Mouse (Mus musculus): ENCODE data around the gene Gna15. TPM values are rescaled to one million over a fixed set of nuclear protein-coding genes. Genes with fewer than 3 reads are reported as not detected.

The Gna15 gene
- polyA plus RNA-seq, 1 experiment from 2014 or later: 3.6 TPM

- Histone ChIP-seq H3K4me1 (ENCODE audit: control insufficient read depth, insufficient read depth, low read length) (0 out of 2 replicates have a peak, but pooled peaks cover 9% of the 10 kb centered on the region), H3K4me2 (replicated peaks; ENCODE audit: low read depth, low read length) (no peak overlapping the region), H3K9ac (replicated peaks; ENCODE audit: low read depth, low read length) (no peak overlapping the region), H3K27me3 (ENCODE audit: control insufficient read depth, insufficient read depth, low read length) (no peaks in the 10 kb centered on the region), H3K36me3 (ENCODE audit: control insufficient read depth, insufficient read depth, low read length) (peaks cover 10% of the 10 kb centered on the region), H3K4me3 (ENCODE audit: low read depth, low read length) (no peak overlapping the region), H3K27ac (ENCODE audit: low read length) (peak overlapping the region; percentile 39; the same call in 1 of the 2 replicates), H3K9me3 (ENCODE audit: control insufficient read depth, low read depth, low read length) (no peaks in the 10 kb centered on the region)
- 54% methylated on average over 12 of the region's 13 CpGs for WGBS
- peak; percentile 15; the same call in 1 of the 2 replicates for ATAC-seq (ENCODE audit: insufficient number of reproducible peaks, insufficient read depth, low FRiP score, low read depth)
Observed at GRCm38 (mm10) chr10:81525017-81525694, 1.1 kb upstream of the Gna15 start.

- peak overlapping the region; percentile 39; the same call in 1 of the 2 replicates for H3K27ac ChIP-seq (ENCODE audit: low read length)
- no peaks in the 10 kb centered on the region for H3K36me3 ChIP-seq (ENCODE audit: control insufficient read depth, insufficient read depth, low read length)
- no peak overlapping the region; the same call in 1 of the 2 replicates for H3K4me2 ChIP-seq (replicated peaks; ENCODE audit: low read depth, low read length)
- H3K9me3 ChIP-seq (ENCODE audit: control insufficient read depth, low read depth, low read length): no peaks in the 10 kb centered on the region
- no peak overlapping the region for H3K9ac ChIP-seq (replicated peaks; ENCODE audit: low read depth, low read length)
- H3K4me3 ChIP-seq (ENCODE audit: low read depth, low read length): 0 out of 2 replicates have a peak overlapping the region, but pooled peaks have one; percentile 8
- H3K4me1 ChIP-seq (ENCODE audit: control insufficient read depth, insufficient read depth, low read length): 0 out of 2 replicates have a peak, but pooled peaks cover 9% of the 10 kb centered on the region
- WGBS: 18% methylated on average over 19 of the region's 19 CpGs
- no peak for ATAC-seq (ENCODE audit: insufficient number of reproducible peaks, insufficient read depth, low FRiP score, low read depth)
- no peaks in the 10 kb centered on the region for H3K27me3 ChIP-seq (ENCODE audit: control insufficient read depth, insufficient read depth, low read length)
Observed at GRCm38 (mm10) chr10:81523570-81523969, 455 bp downstream of the Gna15 start.

- no peaks in the 10 kb centered on the region for H3K36me3 ChIP-seq (ENCODE audit: control insufficient read depth, insufficient read depth, low read length)
- no peak overlapping the region for H3K27ac ChIP-seq (ENCODE audit: low read length)
- H3K4me1 ChIP-seq (ENCODE audit: control insufficient read depth, insufficient read depth, low read length): 0 out of 2 replicates have a peak, but pooled peaks cover 9% of the 10 kb centered on the region
- no peak overlapping the region; the same call in 1 of the 2 replicates for H3K4me2 ChIP-seq (replicated peaks; ENCODE audit: low read depth, low read length)
- ATAC-seq (ENCODE audit: insufficient number of reproducible peaks, insufficient read depth, low FRiP score, low read depth): no peak
- 71% methylated on average over 6 of the region's 6 CpGs for WGBS
- no peaks in the 10 kb centered on the region for H3K9me3 ChIP-seq (ENCODE audit: control insufficient read depth, low read depth, low read length)
- H3K4me3 ChIP-seq (ENCODE audit: low read depth, low read length): no peak overlapping the region
- H3K9ac ChIP-seq (replicated peaks; ENCODE audit: low read depth, low read length): no peak overlapping the region
- H3K27me3 ChIP-seq (ENCODE audit: control insufficient read depth, insufficient read depth, low read length): no peaks in the 10 kb centered on the region
Observed at GRCm38 (mm10) chr10:81523142-81523541, 883 bp downstream of the Gna15 start.

GRCm38 (mm10) chr10:81519978-81520365 lies 4.1 kb downstream of the Gna15 start:
- no peak overlapping the region for H3K9ac ChIP-seq (replicated peaks; ENCODE audit: low read depth, low read length)
- ATAC-seq (ENCODE audit: insufficient number of reproducible peaks, insufficient read depth, low FRiP score, low read depth): no peak
- H3K4me2 ChIP-seq (replicated peaks; ENCODE audit: low read depth, low read length): no peak overlapping the region
- no peaks in the 10 kb centered on the region for H3K9me3 ChIP-seq (ENCODE audit: control insufficient read depth, low read depth, low read length)
- H3K27ac ChIP-seq (ENCODE audit: low read length): no peak overlapping the region
- H3K4me1 ChIP-seq (ENCODE audit: control insufficient read depth, insufficient read depth, low read length): 0 out of 2 replicates have a peak, but pooled peaks cover 9% of the 10 kb centered on the region
- H3K36me3 ChIP-seq (ENCODE audit: control insufficient read depth, insufficient read depth, low read length): no peaks in the 10 kb centered on the region
- 67% methylated on average over 3 of the region's 3 CpGs for WGBS
- H3K27me3 ChIP-seq (ENCODE audit: control insufficient read depth, insufficient read depth, low read length): no peaks in the 10 kb centered on the region
- H3K4me3 ChIP-seq (ENCODE audit: low read depth, low read length): no peak overlapping the region

GRCm38 (mm10) chr10:81519227-81519977 lies 4.6 kb downstream of the Gna15 start:
- 75% methylated on average over 6 of the region's 6 CpGs for WGBS
- Histone ChIP-seq H3K9me3 (ENCODE audit: control insufficient read depth, low read depth, low read length) (no peaks in the 10 kb centered on the region), H3K36me3 (ENCODE audit: control insufficient read depth, insufficient read depth, low read length) (no peaks in the 10 kb centered on the region), H3K27me3 (ENCODE audit: control insufficient read depth, insufficient read depth, low read length) (no peaks in the 10 kb centered on the region), H3K4me3 (ENCODE audit: low read depth, low read length) (no peak overlapping the region), H3K4me2 (replicated peaks; ENCODE audit: low read depth, low read length) (no peak overlapping the region), H3K27ac (ENCODE audit: low read length) (no peak overlapping the region), H3K4me1 (ENCODE audit: control insufficient read depth, insufficient read depth, low read length) (0 out of 2 replicates have a peak, but pooled peaks cover 9% of the 10 kb centered on the region), H3K9ac (replicated peaks; ENCODE audit: low read depth, low read length) (no peak overlapping the region)
- ATAC-seq (ENCODE audit: insufficient number of reproducible peaks, insufficient read depth, low FRiP score, low read depth): no peak

GRCm38 (mm10) chr10:81518546-81518945 lies 5.5 kb downstream of the Gna15 start:
- Histone ChIP-seq H3K4me2 (replicated peaks; ENCODE audit: low read depth, low read length) (no peak overlapping the region), H3K4me1 (ENCODE audit: control insufficient read depth, insufficient read depth, low read length) (0 out of 2 replicates have a peak, but pooled peaks cover 2% of the 10 kb centered on the region), H3K27me3 (ENCODE audit: control insufficient read depth, insufficient read depth, low read length) (no peaks in the 10 kb centered on the region), H3K9ac (replicated peaks; ENCODE audit: low read depth, low read length) (no peak overlapping the region), H3K4me3 (ENCODE audit: low read depth, low read length) (no peak overlapping the region), H3K9me3 (ENCODE audit: control insufficient read depth, low read depth, low read length) (no peaks in the 10 kb centered on the region), H3K27ac (ENCODE audit: low read length) (no peak overlapping the region), H3K36me3 (ENCODE audit: control insufficient read depth, insufficient read depth, low read length) (no peaks in the 10 kb centered on the region)
- ATAC-seq (ENCODE audit: insufficient number of reproducible peaks, insufficient read depth, low FRiP score, low read depth): 0 out of 2 replicates have a peak, but pooled peaks have one; percentile 18
- WGBS: 16% methylated on average over 4 of the region's 4 CpGs

- H3K4me1 ChIP-seq (ENCODE audit: control insufficient read depth, insufficient read depth, low read length): no peaks in the 10 kb centered on the region
- 83% methylated on average over 8 of the region's 8 CpGs for WGBS
- no peak overlapping the region for H3K27ac ChIP-seq (ENCODE audit: low read length)
- no peak overlapping the region for H3K4me3 ChIP-seq (ENCODE audit: low read depth, low read length)
- H3K27me3 ChIP-seq (ENCODE audit: control insufficient read depth, insufficient read depth, low read length): no peaks in the 10 kb centered on the region
- H3K36me3 ChIP-seq (ENCODE audit: control insufficient read depth, insufficient read depth, low read length): no peaks in the 10 kb centered on the region
- no peak overlapping the region for H3K4me2 ChIP-seq (replicated peaks; ENCODE audit: low read depth, low read length)
- ATAC-seq (ENCODE audit: insufficient number of reproducible peaks, insufficient read depth, low FRiP score, low read depth): no peak
- H3K9me3 ChIP-seq (ENCODE audit: control insufficient read depth, low read depth, low read length): no peaks in the 10 kb centered on the region
- no peak overlapping the region for H3K9ac ChIP-seq (replicated peaks; ENCODE audit: low read depth, low read length)
Observed at GRCm38 (mm10) chr10:81517227-81517626, 6.8 kb downstream of the Gna15 start.

GRCm38 (mm10) chr10:81513798-81514197 lies 10.2 kb downstream of the Gna15 start:
- no peaks in the 10 kb centered on the region for H3K4me1 ChIP-seq (ENCODE audit: control insufficient read depth, insufficient read depth, low read length)
- H3K27me3 ChIP-seq (ENCODE audit: control insufficient read depth, insufficient read depth, low read length): no peaks in the 10 kb centered on the region
- H3K9ac ChIP-seq (replicated peaks; ENCODE audit: low read depth, low read length): no peak overlapping the region
- ATAC-seq (ENCODE audit: insufficient number of reproducible peaks, insufficient read depth, low FRiP score, low read depth): no peak
- no peak overlapping the region for H3K4me3 ChIP-seq (ENCODE audit: low read depth, low read length)
- no peaks in the 10 kb centered on the region for H3K9me3 ChIP-seq (ENCODE audit: control insufficient read depth, low read depth, low read length)
- H3K27ac ChIP-seq (ENCODE audit: low read length): no peak overlapping the region
- no peak overlapping the region for H3K4me2 ChIP-seq (replicated peaks; ENCODE audit: low read depth, low read length)
- H3K36me3 ChIP-seq (ENCODE audit: control insufficient read depth, insufficient read depth, low read length): no peaks in the 10 kb centered on the region
- WGBS: 85% methylated on average over 5 of the region's 5 CpGs
